Mouse (Mus musculus) lung, adult 10 weeks (tissue): ENCODE results near the gene Amdhd2. TPM values are rescaled to one million over a fixed set of nuclear protein-coding genes. Genes with fewer than 3 reads are reported as not detected.

ENCODE experiments used
- polyA plus RNA-seq: library from polyadenylated mRNA; stranded (reverse); fragments of 350-450 nt; fragmentation: Illumina TruSeq; extraction: RNeasy Lipid Tissue Mini Kit (QIAGEN cat#74804); gene quantifications from one replicate; pipeline ENCODE4 v1.2.3, GENCODE M21; 2014; ENCODE audit warnings: low read depth, low replicate concordance; ENCODE audit not compliant: insufficient read depth

Amdhd2 gene
- polyA plus RNA-seq = 22.0 TPM

GRCm38 (mm10) chr17:24163176-24163962, at the start of gene Amdhd2:
Gene Amdhd2, minus strand, starts transcription at chr17:24163766.

GRCm38 (mm10) chr17:24209043-24209915, 45.7 kb upstream of the Amdhd2 start, which contains the start of gene Ntn3:
Gene Ntn3, minus strand, starts transcription at chr17:24209531.

GRCm38 (mm10) chr17:24205284-24205888, 41.8 kb upstream of the Amdhd2 start, which contains the start of gene Tbc1d24:
Gene Tbc1d24, minus strand, starts transcription at chr17:24205562.

GRCm38 (mm10) chr17:24169317-24170065, 5.9 kb upstream of the Amdhd2 start, which contains the start of gene Atp6v0c:
Gene Atp6v0c, minus strand, starts transcription at chr17:24169702.

GRCm38 (mm10) chr17:24150824-24151223, 12.7 kb downstream of the Amdhd2 start, which contains the start of gene Pdpk1:
Gene Pdpk1, minus strand, starts transcription at chr17:24150924.

Other genes starting within 250 kb of the Amdhd2 start
- not detected for gene Dcpp3, start 246.3 kb downstream of the Amdhd2 start, polyA plus RNA-seq
- not detected for gene Sbp, start 222.1 kb downstream of the Amdhd2 start, polyA plus RNA-seq
- not detected for gene Sbpl, start 208.5 kb downstream of the Amdhd2 start, polyA plus RNA-seq
- 0.35 TPM for gene Prss30, start 183.2 kb downstream of the Amdhd2 start, polyA plus RNA-seq
- gene Prss22, start 165.7 kb downstream of the Amdhd2 start, polyA plus RNA-seq = not detected
- gene Prss27, start 125.6 kb downstream of the Amdhd2 start, polyA plus RNA-seq = not detected
- 16.7 TPM for gene Kctd5, start 90.3 kb downstream of the Amdhd2 start, polyA plus RNA-seq
- gene Pdpk1, start 12.8 kb downstream of the Amdhd2 start, polyA plus RNA-seq = 7.9 TPM
- gene Atp6v0c, start 5.9 kb upstream of the Amdhd2 start, polyA plus RNA-seq = 301 TPM
- gene Tbc1d24, start 41.8 kb upstream of the Amdhd2 start, polyA plus RNA-seq = 2.4 TPM
- gene Ntn3, start 45.8 kb upstream of the Amdhd2 start, polyA plus RNA-seq = 2.2 TPM
- gene Tedc2, start 57.1 kb upstream of the Amdhd2 start, polyA plus RNA-seq = 5.1 TPM
- 0.92 TPM for gene Ccnf, start 87.7 kb upstream of the Amdhd2 start, polyA plus RNA-seq
- gene Abca17, start 187.3 kb upstream of the Amdhd2 start, polyA plus RNA-seq = 1.2 TPM
- 69.4 TPM for gene Abca3, start 188.2 kb upstream of the Amdhd2 start, polyA plus RNA-seq